Mouse (Mus musculus): ENCODE measurements at regions not wholly inside any gene's neighbourhood (a gene's known extent, or its start where the extent isn't known, plus 50 kb on each side); places are given as distances from the start of the nearest gene placed in this dataset.

- TF ChIP-seq CTCF (IDR thresholded peaks at IDR 0.05) (no peak), POLR2A (IDR thresholded peaks at IDR 0.05; ENCODE audit: insufficient read depth, low read depth, low read length) (no peak)
Measured at GRCm38 (mm10) chr2:48417000-48417596, 396.8 kb upstream of the Acvr2a start.
